Mouse (Mus musculus) G1E (cell line): ENCODE results near the gene Lgals4. TPM values are rescaled to one million over a fixed set of nuclear protein-coding genes. Genes with fewer than 3 reads are reported as not detected.
A peak's percentile ranks its signal among the peaks of the same experiment; 100 is the strongest.

Source experiments
- ATAC-seq: 2 replicates; pipeline ENCODE4 v1.8.0; 2016; ENCODE audit warnings: mild to moderate bottlenecking; ENCODE audit not compliant: insufficient number of reproducible peaks, poor library complexity, low FRiP score, severe bottlenecking; ENCODE audit errors: extremely low read depth
- DNase-seq: peaks from one replicate; pipeline ENCODE4 v3.0.0; 2012; ENCODE audit warnings: low spot score
- H3K27me3 ChIP-seq: 2 replicates; pipeline ENCODE4 v1.6.1; 2012; ENCODE audit warnings: mild to moderate bottlenecking, low read length, inconsistent platforms; ENCODE audit not compliant: insufficient read depth
- H3K36me3 ChIP-seq: replicated peaks from 2 replicates; pipeline ENCODE3; 2012; ENCODE audit warnings: mild to moderate bottlenecking, inconsistent platforms
- H3K4me1 ChIP-seq: 2 replicates; pipeline ENCODE4 v1.6.1; 2012; ENCODE audit warnings: low read depth, low read length, inconsistent platforms, mixed read lengths; ENCODE audit not compliant: insufficient read depth
- H3K4me3 ChIP-seq: 2 replicates; pipeline ENCODE4 v1.5.1; 2012; ENCODE audit warnings: low read depth, mild to moderate bottlenecking, inconsistent platforms, low read length, moderate library complexity, mixed read lengths
- H3K9me3 ChIP-seq: replicated peaks from 2 replicates; pipeline ENCODE4 v1.6.1; 2012; ENCODE audit warnings: inconsistent platforms
- CTCF ChIP-seq: IDR thresholded peaks from 2 replicates; pipeline ENCODE4 v1.5.1; 2012; ENCODE audit warnings: low read depth, low read length, inconsistent platforms, mixed read lengths
- GATA1 ChIP-seq: IDR thresholded peaks from 2 replicates; pipeline ENCODE4 v1.6.1; 2012; ENCODE audit warnings: borderline replicate concordance, low read length, inconsistent platforms, mixed read lengths
- GATA2 ChIP-seq: IDR thresholded peaks from 2 replicates; pipeline ENCODE4 v1.6.1; 2012; ENCODE audit warnings: low read depth, low read length, inconsistent platforms, borderline replicate concordance
- POLR2AphosphoS5 ChIP-seq: IDR thresholded peaks from 2 replicates; pipeline ENCODE4 v1.6.1; 2012; ENCODE audit warnings: low read depth, low read length, inconsistent platforms; ENCODE audit not compliant: insufficient replicate concordance
- TAL1 ChIP-seq: conservative IDR thresholded peaks from 2 replicates; pipeline ENCODE4 v1.6.1; 2012; ENCODE audit warnings: low read depth, low read length, inconsistent platforms, mixed read lengths
- polyA plus RNA-seq: library from polyadenylated mRNA; stranded (reverse); fragments of >175 nt; gene quantifications from 2 replicates; pipeline ENCODE4 v1.2.3, GENCODE M21; 2012
- total RNA-seq, 2 experiments: library from RNA; stranded (forward) in 1 of 2; stranded (reverse) in 1 of 2; fragments of 200-1000 nt in 1 of 2; fragments of >200 nt in 1 of 2; fragmentation: Nextera tagmentation in 1 of 2; gene quantifications; 2 replicates each; pipeline ENCODE4 v1.2.3; 2014 to 2017

Gene Lgals4
- total and polyA plus RNA-seq, 3 experiments, result 0.68 to 3.4 (median 3.0) TPM

GRCm38 (mm10) chr7:28859953-28860352, 26.3 kb downstream of the Lgals4 start:
- H3K27me3 ChIP-seq, result peaks cover 5% of the 10 kb centered on the region; the same call in 1 of the 2 replicates
- DNase-seq (no peak), ATAC-seq (no peak)
- TF ChIP-seq GATA2 (no peak), TAL1 (no peak), CTCF (no peak), POLR2AphosphoS5 (no peak), GATA1 (no peak)
- H3K9me3 ChIP-seq, result peaks cover 4% of the 10 kb centered on the region
- H3K36me3 ChIP-seq, result no peaks in the 10 kb centered on the region
- peaks cover 21% of the 10 kb centered on the region for H3K4me1 ChIP-seq
- no peak overlapping the region for H3K4me3 ChIP-seq

- H3K36me3 ChIP-seq, result no peaks in the 10 kb centered on the region
- no peak for DNase-seq
- no peak overlapping the region for H3K4me3 ChIP-seq
- peaks cover 5% of the 10 kb centered on the region; the same call in 1 of the 2 replicates for H3K27me3 ChIP-seq
- peaks cover 4% of the 10 kb centered on the region for H3K9me3 ChIP-seq
- H3K4me1 ChIP-seq, result peaks cover 30% of the 10 kb centered on the region
- no peak for TF ChIP-seq CTCF
- TF ChIP-seq GATA1, result no peak
- TF ChIP-seq POLR2AphosphoS5, result no peak
- no peak for TF ChIP-seq GATA2
- TF ChIP-seq TAL1, result no peak
- no peak for ATAC-seq
Observed at GRCm38 (mm10) chr7:28860898-28861297, 27.2 kb downstream of the Lgals4 start.

GRCm38 (mm10) chr7:28862817-28863499, 29.3 kb downstream of the Lgals4 start:
- H3K36me3 ChIP-seq, result no peaks in the 10 kb centered on the region
- ATAC-seq (no peak), DNase-seq (no peak)
- H3K27me3 ChIP-seq, result no peaks in the 10 kb centered on the region; the same call in 1 of the 2 replicates
- no peak for TF ChIP-seq POLR2AphosphoS5
- TF ChIP-seq TAL1, result no peak
- no peak for TF ChIP-seq CTCF
- no peak for TF ChIP-seq GATA2
- no peak for TF ChIP-seq GATA1
- peaks cover 47% of the 10 kb centered on the region for H3K4me1 ChIP-seq
- peaks cover 4% of the 10 kb centered on the region for H3K9me3 ChIP-seq
- H3K4me3 ChIP-seq, result no peak overlapping the region

- TF ChIP-seq POLR2AphosphoS5 (no peak), GATA2 (no peak), CTCF (no peak), GATA1 (no peak), TAL1 (no peak)
Observed at GRCm38 (mm10) chr7:28863540-28863939, 29.9 kb downstream of the Lgals4 start, which contains the start of gene Lgals7. Lgals7 (plus strand) TSS chr7:28863853.

GRCm38 (mm10) chr7:28864288-28864750, 30.7 kb downstream of the Lgals4 start:
- no peak overlapping the region for H3K4me3 ChIP-seq
- no peaks in the 10 kb centered on the region; the same call in 1 of the 2 replicates for H3K27me3 ChIP-seq
- TF ChIP-seq GATA1 (no peak), POLR2AphosphoS5 (no peak), GATA2 (no peak), CTCF (no peak)
- H3K9me3 ChIP-seq, result peaks cover 4% of the 10 kb centered on the region
- peaks cover 47% of the 10 kb centered on the region for H3K4me1 ChIP-seq
- no peaks in the 10 kb centered on the region for H3K36me3 ChIP-seq
- ATAC-seq, result no peak
- DNase-seq, result no peak

More at GRCm38 (mm10) chr7:28863540-28863939, 29.9 kb downstream of the Lgals4 start, which contains the start of gene Lgals7:
- no peaks in the 10 kb centered on the region; the same call in 1 of the 2 replicates for H3K27me3 ChIP-seq
- DNase-seq, result no peak
- H3K36me3 ChIP-seq, result no peaks in the 10 kb centered on the region
- H3K4me1 ChIP-seq, result peaks cover 47% of the 10 kb centered on the region
- ATAC-seq, result no peak
- H3K9me3 ChIP-seq, result peaks cover 4% of the 10 kb centered on the region
- H3K4me3 ChIP-seq, result no peak within 1 kb of the TSS

GRCm38 (mm10) chr7:28865481-28866300, 32.0 kb downstream of the Lgals4 start:
- Histone ChIP-seq H3K4me1 (peaks cover 47% of the 10 kb centered on the region), H3K27me3 (no peaks in the 10 kb centered on the region; the same call in 1 of the 2 replicates), H3K36me3 (no peaks in the 10 kb centered on the region), H3K4me3 (peak overlapping the region; percentile 64; the same call in 1 of the 2 replicates), H3K9me3 (peaks cover 4% of the 10 kb centered on the region)
- ATAC-seq (peak; percentile 89), DNase-seq (peak; percentile 95)
- TF ChIP-seq CTCF (no peak), GATA1 (no peak), TAL1 (no peak), GATA2 (no peak), POLR2AphosphoS5 (no peak)
